Mouse (Mus musculus) forebrain, embryonic 11.5 days (tissue): Measurements from ENCODE around the gene Maats1. TPM values are rescaled to one million over a fixed set of nuclear protein-coding genes. Genes with fewer than 3 reads are reported as not detected.

Source experiments
- ATAC-seq: fragments of 200-750 bp; cut with Nextera tagmentation; replicated peaks from 2 replicates; pipeline ENCODE4 v1.8.0; 2017; ENCODE audit warnings: moderate TSS enrichment; ENCODE audit not compliant: low FRiP score
- DNase-seq: peaks from one replicate; pipeline ENCODE4 v3.0.0-alpha.2; 2017; ENCODE audit warnings: low spot score
- H3K27ac ChIP-seq: fragments of 300-500 bp; sonication (generic); 2 replicates; pipeline ENCODE4 v1.5.1; 2014; ENCODE audit warnings: low read depth, low read length
- H3K27me3 ChIP-seq: fragments of 300-500 bp; sonication (generic); 2 replicates; pipeline ENCODE4 v1.6.1; 2014; ENCODE audit warnings: mild to moderate bottlenecking, low read length, mixed read lengths; ENCODE audit not compliant: control insufficient read depth, insufficient read depth
- H3K36me3 ChIP-seq: fragments of 300-500 bp; sonication (generic); 2 replicates; pipeline ENCODE4 v1.6.1; 2014; ENCODE audit warnings: mild to moderate bottlenecking, low read length, moderate library complexity, mixed read lengths; ENCODE audit not compliant: control insufficient read depth, insufficient read depth
- H3K4me1 ChIP-seq: fragments of 300-500 bp; sonication (generic); replicated peaks from 2 replicates; pipeline ENCODE4 v1.6.1; 2014; ENCODE audit warnings: low read length, mixed read lengths; ENCODE audit not compliant: control insufficient read depth, insufficient read depth
- H3K4me2 ChIP-seq: fragments of 300-500 bp; sonication (generic); 2 replicates; pipeline ENCODE4 v1.6.1; 2014; ENCODE audit warnings: low read depth, mild to moderate bottlenecking, low read length, moderate library complexity, mixed read lengths; ENCODE audit not compliant: severe bottlenecking
- H3K4me3 ChIP-seq: fragments of 300-500 bp; sonication (generic); 2 replicates; pipeline ENCODE4 v1.5.1; 2014; ENCODE audit warnings: low read depth, low read length
- H3K9ac ChIP-seq: fragments of 300-500 bp; sonication (generic); 2 replicates; pipeline ENCODE4 v1.6.1; 2014; ENCODE audit warnings: low read length
- H3K9me3 ChIP-seq: fragments of 300-500 bp; sonication (generic); 2 replicates; pipeline ENCODE4 v1.6.1; 2016; ENCODE audit warnings: low read length, mixed read lengths; ENCODE audit not compliant: control insufficient read depth
- WGBS: fragments of 180-500 bp; shearing (Covaris S2); extraction: QIAGEN DNeasy Blood & Tissue Kit; methylation state at CpG from one replicate; pipeline ENCODE4 v1.1.7; 2014; 5-methylcytosine and 5-hydroxymethylcytosine counted together
- polyA plus RNA-seq: library from polyadenylated mRNA; unstranded; fragments of >200 nt; fragmentation: Nextera tagmentation; extraction: Ambion mirVana; gene quantifications from 2 replicates; pipeline ENCODE4 v1.2.1, GENCODE M21; 2014

Maats1 gene
- polyA plus RNA-seq, 1 experiment from 2014 or later: 0.41 TPM

DNA sequence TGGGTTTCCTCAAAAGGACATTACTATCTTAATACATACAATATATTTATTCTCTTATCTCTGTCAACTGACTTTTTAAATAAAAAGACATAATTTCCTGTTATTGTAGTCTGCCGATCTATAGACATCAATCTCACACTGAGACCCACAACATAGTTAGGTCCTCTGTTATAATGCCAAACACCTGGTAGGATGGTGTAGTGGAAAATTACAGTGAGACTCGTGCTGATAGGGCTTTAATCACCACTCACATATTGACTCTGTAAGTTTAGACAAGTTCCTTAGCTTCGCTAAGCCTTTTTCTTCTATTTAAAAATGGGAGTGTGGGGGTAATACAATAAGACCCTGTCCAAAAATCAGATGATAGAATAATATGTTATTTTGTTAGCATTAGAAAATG, 17.9 kb upstream of the Maats1 start:
- ATAC-seq (no peak), DNase-seq (no peak)
- WGBS: 82% methylated on average over 3 of the region's 3 CpGs
- H3K4me1 ChIP-seq: no peaks in the 10 kb centered on the region
- no peak overlapping the region for H3K4me2 ChIP-seq
- H3K36me3 ChIP-seq: no peaks in the 10 kb centered on the region
- H3K9ac ChIP-seq: no peak overlapping the region
- H3K9me3 ChIP-seq: no peaks in the 10 kb centered on the region
- H3K27me3 ChIP-seq: no peaks in the 10 kb centered on the region
- H3K4me3 ChIP-seq: no peak overlapping the region
- no peak overlapping the region for H3K27ac ChIP-seq

DNA sequence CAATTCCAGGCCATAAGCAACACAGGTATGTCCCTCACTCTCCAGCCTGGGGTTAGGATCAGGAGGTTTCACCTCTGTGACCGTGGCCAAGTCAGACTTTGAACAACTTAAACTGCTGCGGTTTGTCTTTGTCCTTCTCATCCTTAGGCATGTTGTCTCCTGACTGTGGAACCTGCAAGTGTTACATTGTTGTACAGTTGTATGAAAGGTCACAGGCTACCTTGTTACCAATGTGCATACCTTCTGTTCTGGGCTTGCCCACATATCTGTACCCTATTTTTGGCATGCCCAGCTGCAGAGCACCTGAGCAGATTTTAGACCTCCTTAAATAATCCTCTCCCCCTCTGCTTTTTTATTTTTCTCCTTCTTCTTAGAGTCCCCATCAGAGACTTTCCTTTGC, 17.3 kb upstream of the Maats1 start:
- Histone ChIP-seq H3K27ac (no peak overlapping the region), H3K27me3 (no peaks in the 10 kb centered on the region), H3K4me1 (no peaks in the 10 kb centered on the region), H3K9me3 (no peaks in the 10 kb centered on the region), H3K4me3 (no peak overlapping the region), H3K9ac (no peak overlapping the region), H3K4me2 (no peak overlapping the region), H3K36me3 (no peaks in the 10 kb centered on the region)
- no peak for ATAC-seq
- 96% methylated on average over 2 of the region's 2 CpGs for WGBS
- no peak for DNase-seq

DNA sequence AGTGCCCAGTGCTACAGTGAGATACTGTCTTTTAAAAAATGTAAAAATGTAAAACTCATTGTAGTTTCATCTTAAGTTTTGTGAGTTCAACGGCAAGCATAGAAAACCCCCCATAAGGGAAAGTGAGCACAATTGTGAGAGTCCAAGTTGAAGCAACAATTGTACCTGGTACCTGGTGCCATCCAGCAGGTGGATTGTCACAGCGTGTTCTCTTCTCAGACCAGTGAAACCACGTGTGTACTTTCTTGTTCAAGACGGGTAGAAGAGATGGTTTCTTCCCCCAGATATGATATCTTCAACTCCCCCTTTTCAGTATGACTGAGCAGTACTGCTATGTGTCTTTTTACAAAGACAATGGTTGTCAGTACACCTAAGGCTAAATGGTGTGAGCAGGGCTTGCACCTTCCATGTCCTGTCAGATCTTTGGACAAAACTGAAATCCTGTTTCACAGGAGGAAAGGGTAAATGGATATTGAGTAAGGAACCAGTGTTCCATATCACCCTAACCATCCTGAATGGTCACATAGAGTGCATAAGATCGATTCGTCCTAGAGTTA, 16.4 kb upstream of the Maats1 start:
- DNase-seq: no peak
- Histone ChIP-seq H3K27me3 (no peaks in the 10 kb centered on the region), H3K4me1 (no peaks in the 10 kb centered on the region), H3K4me3 (no peak overlapping the region), H3K36me3 (no peaks in the 10 kb centered on the region), H3K9me3 (no peaks in the 10 kb centered on the region), H3K27ac (no peak overlapping the region), H3K4me2 (no peak overlapping the region), H3K9ac (no peak overlapping the region)
- WGBS: 86% methylated on average over 6 of the region's 6 CpGs
- no peak for ATAC-seq

DNA sequence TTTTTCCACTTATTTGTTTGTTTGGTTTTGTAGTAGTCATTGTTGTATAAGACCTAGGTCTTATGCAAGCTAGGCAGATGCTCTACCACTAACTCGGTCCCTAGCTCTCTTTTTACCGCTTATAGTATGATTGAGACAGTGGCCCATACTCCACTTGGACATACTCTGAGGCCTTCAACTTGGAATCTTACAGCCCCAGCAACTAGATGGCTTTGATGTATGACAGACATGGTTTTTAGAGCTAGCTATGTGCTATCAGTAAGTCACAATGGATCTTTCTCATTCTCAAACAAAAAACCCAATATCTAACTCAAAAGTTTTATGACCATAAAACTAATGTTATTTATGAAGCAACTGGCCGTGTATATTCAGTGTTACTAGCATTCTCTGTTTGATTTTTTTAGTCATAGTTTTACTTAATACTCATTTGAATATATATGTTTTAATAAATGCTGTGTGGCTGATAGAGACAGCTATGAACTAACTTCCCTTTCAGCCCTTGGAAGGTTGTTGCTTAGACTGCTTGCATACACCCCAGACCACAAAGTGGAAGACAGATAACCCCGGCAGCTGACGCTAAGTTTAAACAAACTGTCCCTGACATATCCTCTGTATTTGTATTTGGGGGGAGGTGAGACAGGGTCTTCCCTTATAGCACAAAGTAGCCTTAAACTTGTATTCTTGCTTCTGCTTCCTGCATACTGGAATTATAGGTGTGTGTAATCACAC, 12.4 kb upstream of the Maats1 start:
- 91% methylated on average over 5 of the region's 5 CpGs for WGBS
- Histone ChIP-seq H3K36me3 (peaks cover 2% of the 10 kb centered on the region; the same call in 1 of the 2 replicates), H3K4me1 (no peaks in the 10 kb centered on the region), H3K27me3 (no peaks in the 10 kb centered on the region), H3K9ac (no peak overlapping the region), H3K4me3 (no peak overlapping the region), H3K27ac (no peak overlapping the region), H3K9me3 (no peaks in the 10 kb centered on the region), H3K4me2 (no peak overlapping the region)
- ATAC-seq (no peak), DNase-seq (no peak)

DNA sequence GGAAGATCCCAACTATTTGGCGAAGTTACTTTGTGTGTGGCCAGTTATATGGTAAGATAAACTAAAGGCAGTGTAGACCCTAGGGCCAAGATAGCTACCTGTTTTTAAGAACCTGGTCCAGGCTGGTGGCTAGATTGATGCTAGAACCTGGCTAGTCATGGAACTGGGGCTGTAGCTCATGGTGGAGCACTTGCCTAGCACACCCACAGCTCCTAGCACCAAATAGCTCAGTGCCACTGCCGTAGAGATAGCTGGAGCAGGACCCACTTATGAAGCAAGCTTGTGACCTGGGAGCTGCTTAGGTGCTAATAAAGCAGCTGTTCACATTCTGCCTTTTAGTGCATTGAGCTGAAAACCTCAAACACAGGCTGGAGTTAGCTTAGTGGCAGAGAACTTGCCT, 11.7 kb upstream of the Maats1 start:
- no peak for ATAC-seq
- Histone ChIP-seq H3K4me2 (no peak overlapping the region), H3K4me3 (no peak overlapping the region), H3K9me3 (no peaks in the 10 kb centered on the region), H3K36me3 (peaks cover 2% of the 10 kb centered on the region; the same call in 1 of the 2 replicates), H3K27me3 (no peaks in the 10 kb centered on the region), H3K4me1 (no peaks in the 10 kb centered on the region), H3K27ac (no peak overlapping the region), H3K9ac (no peak overlapping the region)
- 88% methylated on average over 2 of the region's 2 CpGs for WGBS
- no peak for DNase-seq

DNA sequence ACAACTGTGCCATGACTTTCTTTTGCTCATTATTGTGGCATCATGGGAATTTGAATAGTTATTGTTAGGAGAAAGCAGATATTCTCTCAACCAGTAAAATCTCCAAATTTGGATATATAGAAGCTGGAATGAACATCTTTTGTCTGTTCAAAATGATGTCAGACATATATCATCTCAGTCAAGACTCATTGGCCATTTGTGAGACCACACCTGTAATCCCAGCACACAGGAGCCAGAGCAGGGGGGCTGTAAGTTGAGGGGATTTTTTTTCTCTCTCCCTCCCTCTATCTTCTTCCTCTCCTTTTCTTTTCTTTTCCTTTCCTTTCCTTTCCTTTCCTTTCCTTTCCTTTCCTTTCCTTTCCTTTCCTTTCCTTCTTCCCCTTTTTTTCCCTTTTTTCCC, 10.9 kb upstream of the Maats1 start:
- H3K9me3 ChIP-seq: no peaks in the 10 kb centered on the region
- H3K27me3 ChIP-seq: no peaks in the 10 kb centered on the region
- DNase-seq: no peak
- H3K4me2 ChIP-seq: no peak overlapping the region
- no peaks in the 10 kb centered on the region; the same call in 1 of the 2 replicates for H3K4me1 ChIP-seq
- no peak overlapping the region for H3K27ac ChIP-seq
- no peak overlapping the region for H3K9ac ChIP-seq
- no peak for ATAC-seq
- no peak overlapping the region for H3K4me3 ChIP-seq
- H3K36me3 ChIP-seq: peaks cover 2% of the 10 kb centered on the region; the same call in 1 of the 2 replicates

DNA sequence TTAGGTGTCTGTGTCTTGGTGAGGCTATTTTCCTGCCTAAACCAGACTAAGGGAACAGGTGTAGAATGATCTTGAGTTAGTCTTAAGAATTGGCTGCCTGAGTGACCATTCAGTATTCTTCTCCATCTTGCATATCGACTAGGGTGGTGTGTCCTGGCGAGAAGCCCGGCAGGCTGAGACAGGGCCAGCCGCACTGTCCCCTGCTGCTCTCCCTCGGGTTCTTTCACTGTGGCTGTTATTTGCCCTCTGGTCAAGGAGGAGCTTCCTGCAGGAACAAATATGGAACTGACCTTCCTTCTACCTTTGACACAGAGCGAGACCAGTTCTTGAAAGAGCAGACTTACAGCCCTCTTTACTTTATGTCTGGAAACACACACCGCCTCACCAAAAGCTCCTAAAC, 10.1 kb upstream of the Maats1 start:
- WGBS: 89% methylated on average over 7 of the region's 7 CpGs
- no peak overlapping the region for H3K4me2 ChIP-seq
- H3K4me3 ChIP-seq: no peak overlapping the region
- no peak for ATAC-seq
- no peak for DNase-seq
- no peaks in the 10 kb centered on the region for H3K9me3 ChIP-seq
- peaks cover 3% of the 10 kb centered on the region; the same call in 1 of the 2 replicates for H3K4me1 ChIP-seq
- H3K9ac ChIP-seq: no peak overlapping the region
- peaks cover 2% of the 10 kb centered on the region; the same call in 1 of the 2 replicates for H3K36me3 ChIP-seq
- H3K27me3 ChIP-seq: no peaks in the 10 kb centered on the region
- no peak overlapping the region for H3K27ac ChIP-seq

DNA sequence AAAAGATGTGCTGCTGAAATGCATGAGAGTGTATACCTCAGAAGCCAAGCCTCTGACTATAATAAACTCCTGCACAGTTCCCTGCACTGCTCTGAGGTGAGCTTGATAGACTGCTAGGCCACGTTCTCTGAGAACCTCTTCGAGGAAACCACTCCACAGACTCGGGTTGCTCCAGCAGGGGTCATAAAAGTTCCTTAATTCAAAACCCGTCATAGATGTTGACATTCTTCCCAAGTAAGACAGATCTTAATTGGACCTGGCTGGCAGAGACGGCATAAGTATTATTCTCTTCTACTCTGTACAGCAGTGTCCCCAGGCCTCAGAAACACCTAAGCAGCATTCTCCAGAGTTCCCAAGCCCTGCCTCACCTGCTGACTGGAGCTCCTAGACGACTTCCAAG, 9.0 kb upstream of the Maats1 start:
- WGBS: 88% methylated on average over 6 of the region's 6 CpGs

More for the DNA sequence above, 9.0 kb upstream of the Maats1 start:
- no peak overlapping the region for H3K4me2 ChIP-seq
- DNase-seq: no peak
- peaks cover 2% of the 10 kb centered on the region; the same call in 1 of the 2 replicates for H3K36me3 ChIP-seq
- H3K9me3 ChIP-seq: no peaks in the 10 kb centered on the region
- no peaks in the 10 kb centered on the region for H3K27me3 ChIP-seq
- no peak overlapping the region for H3K4me3 ChIP-seq
- peaks cover 3% of the 10 kb centered on the region; the same call in 1 of the 2 replicates for H3K4me1 ChIP-seq
- no peak overlapping the region for H3K27ac ChIP-seq
- ATAC-seq: no peak
- no peak overlapping the region for H3K9ac ChIP-seq
